Mouse (Mus musculus): Measurements from ENCODE around the gene AF067063. TPM values are rescaled to one million over a fixed set of nuclear protein-coding genes. Genes with fewer than 3 reads are reported as not detected.
A peak's percentile ranks its signal among the peaks of the same experiment; 100 is the strongest.

AF067063 gene
- total and polyA plus RNA-seq, 3 experiments: not detected

DNA sequence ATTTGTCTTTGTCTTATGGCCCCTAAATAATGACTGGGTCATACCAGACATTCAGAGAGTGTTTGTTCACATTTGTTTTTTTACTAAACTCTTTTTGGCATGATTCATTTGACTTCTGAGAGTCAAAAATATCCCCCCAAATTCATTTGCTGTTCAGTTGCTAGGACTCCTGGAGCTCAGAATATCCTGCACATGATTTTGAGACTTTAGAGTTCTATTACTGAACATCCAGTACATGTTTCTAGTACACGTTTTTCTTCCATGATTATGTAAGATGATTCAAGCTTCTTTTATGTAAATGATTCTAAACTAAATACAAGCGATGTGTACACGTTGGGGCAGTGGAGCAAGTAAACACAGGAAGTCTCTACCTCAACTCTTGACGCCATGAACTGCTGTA is 32.4 kb downstream of the AF067063 start:
- H3K27me3 ChIP-seq (replicated peaks): no peaks in the 10 kb centered on the region
- TF ChIP-seq SIN3A (IDR thresholded peaks at IDR 0.05; ENCODE audit: low read length) (no peak), HCFC1 (IDR thresholded peaks at IDR 0.05; ENCODE audit: low read depth, low read length) (no peak), BHLHE40 (IDR thresholded peaks at IDR 0.05; ENCODE audit: low read depth, low read length) (no peak)
- in situ Hi-C loops (cut with MboI; ENCODE audit: low pct_ligation_motif_present, low pct_unique_long_range_greater_than_20kb, low sequenced_read_pairs): no loop called here

DNA sequence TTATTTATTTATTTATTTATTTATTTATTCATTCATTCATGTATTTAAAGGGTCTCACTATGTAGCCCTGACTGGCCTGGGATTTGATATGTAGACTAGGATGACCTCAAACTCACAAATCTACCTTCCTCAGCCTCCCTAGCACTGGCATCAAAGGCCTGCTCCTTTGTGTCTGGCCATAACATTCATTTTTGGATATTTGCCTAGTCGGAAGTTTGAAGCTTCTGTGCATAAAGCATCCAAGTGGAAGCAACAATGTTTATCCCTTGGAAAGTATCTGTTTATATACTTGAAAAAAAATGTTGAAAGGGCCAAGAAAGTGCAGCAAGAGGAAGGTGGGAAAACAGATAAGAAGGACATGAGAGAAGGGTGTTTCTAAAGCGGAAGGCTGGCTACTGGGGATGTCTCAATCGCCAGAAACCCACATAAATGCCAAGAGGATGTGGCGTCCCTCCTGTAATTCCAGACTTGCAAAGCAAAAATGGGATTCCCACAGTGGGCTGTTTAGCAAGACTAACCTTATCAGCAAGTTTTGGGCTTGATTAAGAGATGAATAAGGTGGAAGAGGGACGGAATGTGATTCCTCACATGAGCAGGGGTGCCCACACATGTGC is 37.1 kb downstream of the AF067063 start:
- Histone ChIP-seq H3K4me3 (replicated peaks in 1 of 3; ENCODE audit: low read depth in 2 of 3, low read length in 2 of 3, poor library complexity in 1 of 3) (no peak overlapping the region), H3K79me2 (replicated peaks; ENCODE audit: control insufficient read depth, extremely low read depth, insufficient read depth, poor library complexity, severe bottlenecking) (peaks cover 19% of the 10 kb centered on the region), H3K4me2 (ENCODE audit: insufficient read depth, low read depth, poor library complexity, severe bottlenecking) (no peak overlapping the region), H3K4me1 (ENCODE audit: control insufficient read depth in 1 of 2, insufficient read depth in 2 of 2) (peaks cover 3 to 16% of the 10 kb centered on the region in 2 experiments; a peak in 2 of 4 replicates), H3K36me3 (replicated peaks in 1 of 2; ENCODE audit: control insufficient read depth in 1 of 2, insufficient read depth in 1 of 2, low read length in 1 of 2) (peaks cover 0 to 3% of the 10 kb centered on the region in 2 experiments), H3K27ac (ENCODE audit: insufficient read depth, low read depth) (no peak overlapping the region), H3K9ac (ENCODE audit: insufficient read depth, low read depth) (no peak overlapping the region), H3K9me3 (replicated peaks; ENCODE audit: low read length) (no peaks in the 10 kb centered on the region), H3K27me3 (replicated peaks) (no peaks in the 10 kb centered on the region)
- in situ Hi-C loops (cut with MboI; ENCODE audit: low pct_ligation_motif_present, low pct_unique_long_range_greater_than_20kb, low sequenced_read_pairs) (no loop called here), dilution Hi-C loops (cut with MboI; ENCODE audit: extremely low pct_ligation_motif_present, extremely low pct_unique_long_range_greater_than_20kb, low sequenced_read_pairs) (no loop called here)
- no peak for DNase-seq (ENCODE audit: extremely low read depth)
- no peak for TF ChIP-seq TBP (conservative IDR thresholded peaks at IDR 0.05; ENCODE audit: low read depth, low read length)

More for the DNA sequence above, 32.4 kb downstream of the AF067063 start:
- H3K4me1 ChIP-seq (ENCODE audit: control insufficient read depth in 1 of 2, insufficient read depth in 2 of 2): peaks cover 0 to 2% of the 10 kb centered on the region in 2 experiments; a peak in 1 of 4 replicates
- no peak overlapping the region for H3K9ac ChIP-seq (ENCODE audit: insufficient read depth, low read depth)
- no peaks in the 10 kb centered on the region for H3K36me3 ChIP-seq (replicated peaks in 1 of 2; ENCODE audit: control insufficient read depth in 1 of 2, insufficient read depth in 1 of 2, low read length in 1 of 2)
- H3K9me3 ChIP-seq (replicated peaks; ENCODE audit: low read length): no peaks in the 10 kb centered on the region
- dilution Hi-C loops (cut with MboI; ENCODE audit: extremely low pct_ligation_motif_present, extremely low pct_unique_long_range_greater_than_20kb, low sequenced_read_pairs): no loop called here
- DNase-seq (ENCODE audit: extremely low read depth): no peak
- no peak overlapping the region for H3K4me2 ChIP-seq (ENCODE audit: insufficient read depth, low read depth, poor library complexity, severe bottlenecking)
- no peak overlapping the region for H3K27ac ChIP-seq (ENCODE audit: insufficient read depth, low read depth)
- H3K79me2 ChIP-seq (replicated peaks; ENCODE audit: control insufficient read depth, extremely low read depth, insufficient read depth, poor library complexity, severe bottlenecking): no peaks in the 10 kb centered on the region
- H3K4me3 ChIP-seq (replicated peaks in 1 of 3; ENCODE audit: low read depth in 2 of 3, low read length in 2 of 3, poor library complexity in 1 of 3): no peak overlapping the region

DNA sequence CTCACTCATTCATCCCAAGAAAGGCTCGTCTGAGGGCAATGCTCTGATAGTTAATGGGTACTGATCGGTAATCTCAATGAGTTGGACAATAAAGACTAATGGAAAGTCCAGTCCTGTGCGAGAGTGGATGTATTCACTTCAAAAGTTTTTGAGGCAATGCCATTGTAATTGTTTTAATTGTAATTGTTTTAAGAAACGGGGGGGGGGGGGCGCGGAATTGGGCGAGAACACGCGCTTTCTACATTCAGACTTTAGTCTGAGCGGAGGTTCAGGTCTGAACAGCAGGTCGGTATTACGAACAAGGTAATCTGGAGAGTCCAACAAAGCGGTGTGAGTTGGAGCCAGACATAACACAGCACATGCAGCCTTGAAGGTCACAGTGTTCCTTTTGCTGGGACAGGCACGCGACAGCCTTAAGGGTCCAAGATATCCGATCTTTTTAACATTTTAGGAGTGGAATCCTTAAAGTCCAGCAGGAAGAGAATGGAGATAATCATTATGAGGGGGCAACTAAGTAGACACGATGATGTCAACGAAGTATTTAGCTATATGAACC is 38.4 kb downstream of the AF067063 start:
- H3K9me3 ChIP-seq (replicated peaks; ENCODE audit: low read length): no peaks in the 10 kb centered on the region
- no peaks in the 10 kb centered on the region for H3K27me3 ChIP-seq (replicated peaks)
- H3K36me3 ChIP-seq (replicated peaks in 1 of 2; ENCODE audit: control insufficient read depth in 1 of 2, insufficient read depth in 1 of 2, low read length in 1 of 2): peaks cover 7 to 12% of the 10 kb centered on the region in 2 experiments
- H3K79me2 ChIP-seq (replicated peaks; ENCODE audit: control insufficient read depth, extremely low read depth, insufficient read depth, poor library complexity, severe bottlenecking): peaks cover 24% of the 10 kb centered on the region
- peak overlapping the region; percentile 54 to 91 (median 83) for H3K4me3 ChIP-seq (replicated peaks in 1 of 3; ENCODE audit: low read depth in 2 of 3, low read length in 2 of 3, poor library complexity in 1 of 3)
- H3K4me1 ChIP-seq (ENCODE audit: control insufficient read depth in 1 of 2, insufficient read depth in 2 of 2): peaks cover 3 to 25% of the 10 kb centered on the region in 2 experiments; a peak in 3 of 4 replicates
- dilution Hi-C loops (cut with MboI; ENCODE audit: extremely low pct_ligation_motif_present, extremely low pct_unique_long_range_greater_than_20kb, low sequenced_read_pairs) (no loop called here), in situ Hi-C loops (cut with MboI; ENCODE audit: low pct_ligation_motif_present, low pct_unique_long_range_greater_than_20kb, low sequenced_read_pairs) (no loop called here)
- peak overlapping the region; percentile 98 for H3K9ac ChIP-seq (ENCODE audit: insufficient read depth, low read depth)
- H3K4me2 ChIP-seq (ENCODE audit: insufficient read depth, low read depth, poor library complexity, severe bottlenecking): peak overlapping the region; percentile 96
- TF ChIP-seq ELF1 (IDR thresholded peaks at IDR 0.05; ENCODE audit: low read depth, low read length): no peak
- TF ChIP-seq POLR2AphosphoS2 (IDR thresholded peaks at IDR 0.05; ENCODE audit: low read depth, low read length): 0 out of 2 replicates have a peak, but pooled peaks have one; percentile 9
- DNase-seq (ENCODE audit: extremely low read depth): no peak
- H3K27ac ChIP-seq (ENCODE audit: insufficient read depth, low read depth): peak overlapping the region; percentile 71

Measured in CH12.LX (cell line).